Mouse (Mus musculus) heart, embryonic 10.5 days (tissue): ENCODE measurements at regions not wholly inside any gene's neighbourhood (a gene's known extent, or its start where the extent isn't known, plus 50 kb on each side); places are given as distances from the start of the nearest gene placed in this dataset.

ENCODE experiments used
- DNase-seq: peaks from one replicate; pipeline ENCODE4 v3.0.0-alpha.2; 2017; ENCODE audit warnings: low spot score
- H3K27ac ChIP-seq: fragments of 300-500 bp; sonication (generic); 2 replicates; pipeline ENCODE4 v1.5.1; 2016; ENCODE audit warnings: mild to moderate bottlenecking
- H3K27me3 ChIP-seq: fragments of 300-500 bp; sonication (generic); 2 replicates; pipeline ENCODE4 v1.6.1; 2016; ENCODE audit warnings: mild to moderate bottlenecking; ENCODE audit not compliant: poor library complexity, insufficient read depth, severe bottlenecking
- H3K36me3 ChIP-seq: fragments of 300-500 bp; sonication (generic); 2 replicates; pipeline ENCODE4 v1.6.1; 2016; ENCODE audit warnings: mild to moderate bottlenecking, moderate library complexity
- H3K4me1 ChIP-seq: fragments of 300-500 bp; sonication (generic); 2 replicates; pipeline ENCODE4 v1.6.1; 2016; ENCODE audit warnings: mild to moderate bottlenecking
- H3K4me3 ChIP-seq: fragments of 300-500 bp; sonication (generic); 2 replicates; pipeline ENCODE4 v1.5.1; 2016; ENCODE audit warnings: mild to moderate bottlenecking, moderate library complexity
- H3K9me3 ChIP-seq: fragments of 300-500 bp; sonication (generic); 2 replicates; pipeline ENCODE4 v1.6.1; 2016; ENCODE audit warnings: mild to moderate bottlenecking, moderate library complexity
- WGBS: fragments of 180-500 bp; shearing (Covaris S2); methylation state at CpG from one replicate; pipeline ENCODE4 v1.1.7; 2016; 5-methylcytosine and 5-hydroxymethylcytosine counted together

DNA sequence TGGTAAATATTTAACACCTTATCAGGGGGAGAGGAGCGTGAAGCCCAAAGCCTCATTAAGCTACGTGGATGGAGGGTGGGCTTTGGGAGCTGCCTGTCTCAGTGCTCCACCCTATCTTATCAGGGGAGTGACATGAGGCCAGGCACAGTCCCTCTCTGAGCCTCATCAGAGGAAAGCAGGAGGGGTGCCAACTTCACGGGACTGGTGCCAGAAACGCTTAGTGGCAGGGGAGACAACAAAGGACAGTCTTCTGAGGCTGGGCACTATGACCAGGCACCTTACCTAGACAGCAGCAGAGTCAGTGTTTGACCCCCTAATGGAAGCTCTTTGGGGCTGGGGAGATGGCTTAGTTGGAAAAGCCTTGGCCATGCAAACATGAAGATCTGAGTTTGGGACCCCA, 49.9 kb upstream of the 3110018I06Rik start:
- H3K9me3 ChIP-seq = no peaks in the 10 kb centered on the region
- H3K27me3 ChIP-seq = no peaks in the 10 kb centered on the region
- 26% methylated on average over 4 of the region's 4 CpGs for WGBS
- no peak overlapping the region for H3K4me3 ChIP-seq
- H3K27ac ChIP-seq = no peak overlapping the region
- H3K36me3 ChIP-seq = no peaks in the 10 kb centered on the region
- DNase-seq = no peak
- 0 out of 2 replicates have a peak, but pooled peaks cover 2% of the 10 kb centered on the region for H3K4me1 ChIP-seq
